Mouse (Mus musculus) CH12.LX (cell line): Measurements from ENCODE around the gene Hao2. TPM values are rescaled to one million over a fixed set of nuclear protein-coding genes. Genes with fewer than 3 reads are reported as not detected.

Experiments used
- DNase-seq: peaks from one replicate; pipeline ENCODE4 v3.0.0-alpha.2; 2013; ENCODE audit errors: extremely low read depth
- H3K27ac ChIP-seq: 2 replicates; pipeline ENCODE4 v1.5.1; 2012; ENCODE audit warnings: low read depth, mild to moderate bottlenecking, control low read depth, moderate library complexity; ENCODE audit not compliant: insufficient read depth
- H3K27me3 ChIP-seq: replicated peaks from 2 replicates; pipeline ENCODE3; 2012; ENCODE audit warnings: inconsistent platforms
- H3K36me3 ChIP-seq, 2 experiments: replicated peaks in 1 of 2; 2 replicates each; pipeline versions ENCODE3 to v1.6.1; 2012; ENCODE audit warnings: inconsistent platforms in 1 of 2, low read length in 1 of 2, mild to moderate bottlenecking in 1 of 2, mixed read lengths in 1 of 2, moderate library complexity in 1 of 2; ENCODE audit not compliant: control insufficient read depth in 1 of 2, insufficient read depth in 1 of 2
- H3K4me1 ChIP-seq, 2 experiments: 2 replicates each; pipeline ENCODE4 v1.6.1; 2012; ENCODE audit warnings: inconsistent platforms in 1 of 2, moderate library complexity in 1 of 2; ENCODE audit not compliant: insufficient read depth in 2 of 2, control insufficient read depth in 1 of 2
- H3K4me2 ChIP-seq: 2 replicates; pipeline ENCODE4 v1.6.1; 2012; ENCODE audit warnings: low read depth, mild to moderate bottlenecking, control low read depth; ENCODE audit not compliant: poor library complexity, insufficient read depth, severe bottlenecking
- H3K4me3 ChIP-seq, 3 experiments: fragments of 150-350 bp in 1 of 3; sonication (generic) in 1 of 3; replicated peaks in 1 of 3; 2 replicates each; pipeline versions ENCODE3 to v1.5.1; 2011 to 2012; ENCODE audit warnings: low read depth in 2 of 3, low read length in 2 of 3, mild to moderate bottlenecking in 2 of 3, moderate library complexity in 2 of 3, control low read depth in 1 of 3, improper control_type of control experiment in 1 of 3, inconsistent platforms in 1 of 3, mixed read lengths in 1 of 3; ENCODE audit not compliant: poor library complexity in 1 of 3
- H3K79me2 ChIP-seq: replicated peaks from 2 replicates; pipeline ENCODE4 v1.6.1; 2012; ENCODE audit warnings: mild to moderate bottlenecking, moderate library complexity; ENCODE audit not compliant: control insufficient read depth, poor library complexity, insufficient read depth, severe bottlenecking; ENCODE audit errors: extremely low read depth
- H3K9ac ChIP-seq: 2 replicates; pipeline ENCODE4 v1.6.1; 2012; ENCODE audit warnings: low read depth, mild to moderate bottlenecking, control low read depth, moderate library complexity; ENCODE audit not compliant: insufficient read depth
- H3K9me3 ChIP-seq: replicated peaks from 2 replicates; pipeline ENCODE3; 2012; ENCODE audit warnings: low read length, inconsistent platforms, mixed read lengths
- BHLHE40 ChIP-seq: IDR thresholded peaks from 2 replicates; pipeline ENCODE4 v1.6.1; 2011; ENCODE audit warnings: mild to moderate bottlenecking, low read depth, low read length, improper control_type of control experiment
- CHD2 ChIP-seq: IDR thresholded peaks from 2 replicates; pipeline ENCODE4 v1.6.1; 2011; ENCODE audit warnings: low read length, improper control_type of control experiment
- CTCF ChIP-seq, 2 experiments: IDR thresholded peaks in 1 of 2; conservative IDR thresholded peaks in 1 of 2; 2 replicates each; pipeline ENCODE4 v1.5.1; 2011 to 2012; ENCODE audit warnings: low read depth in 2 of 2, low read length in 2 of 2, improper control_type of control experiment in 1 of 2, inconsistent platforms in 1 of 2, mild to moderate bottlenecking in 1 of 2, moderate library complexity in 1 of 2
- E2F4 ChIP-seq: IDR thresholded peaks from 2 replicates; pipeline ENCODE4 v1.6.1; 2011; ENCODE audit warnings: low read depth, low read length, improper control_type of control experiment; ENCODE audit not compliant: insufficient replicate concordance
- ELF1 ChIP-seq: IDR thresholded peaks from 2 replicates; pipeline ENCODE4 v1.6.1; 2014; ENCODE audit warnings: low read depth, mild to moderate bottlenecking, inconsistent platforms, low read length, improper control_type of control experiment
- EP300 ChIP-seq: IDR thresholded peaks from 2 replicates; pipeline ENCODE4 v1.6.1; 2011; ENCODE audit warnings: low read length, improper control_type of control experiment
- ETS1 ChIP-seq: conservative IDR thresholded peaks from 2 replicates; pipeline ENCODE4 v1.6.1; 2012; ENCODE audit warnings: low read depth, mild to moderate bottlenecking, inconsistent platforms, low read length, improper control_type of control experiment, moderate library complexity
- GABPA ChIP-seq: IDR thresholded peaks from 2 replicates; pipeline ENCODE4 v1.6.1; 2012; ENCODE audit warnings: low read depth, low read length, improper control_type of control experiment, inconsistent platforms; ENCODE audit not compliant: insufficient replicate concordance
- HCFC1 ChIP-seq: IDR thresholded peaks from 2 replicates; pipeline ENCODE4 v1.6.1; 2012; ENCODE audit warnings: low read depth, mild to moderate bottlenecking, inconsistent platforms, low read length, improper control_type of control experiment
- IRF4 ChIP-seq: IDR thresholded peaks from 2 replicates; pipeline ENCODE4 v1.6.1; 2014; ENCODE audit warnings: low read depth, mild to moderate bottlenecking, inconsistent platforms, low read length, improper control_type of control experiment
- JUN ChIP-seq: IDR thresholded peaks from 2 replicates; pipeline ENCODE4 v1.6.1; 2011; ENCODE audit warnings: low read depth, mild to moderate bottlenecking, low read length, improper control_type of control experiment, moderate library complexity; ENCODE audit not compliant: insufficient read depth
- KAT2A ChIP-seq: IDR thresholded peaks from 2 replicates; pipeline ENCODE4 v1.6.1; 2012; ENCODE audit warnings: low read length, improper control_type of control experiment, inconsistent platforms; ENCODE audit not compliant: insufficient replicate concordance
- MAFK ChIP-seq: IDR thresholded peaks from 2 replicates; pipeline ENCODE4 v1.6.1; 2011; ENCODE audit warnings: low read length, improper control_type of control experiment; ENCODE audit not compliant: insufficient replicate concordance
- MAX ChIP-seq: IDR thresholded peaks from 2 replicates; pipeline ENCODE4 v1.6.1; 2011; ENCODE audit warnings: low read length, improper control_type of control experiment
- MAZ ChIP-seq: IDR thresholded peaks from 2 replicates; pipeline ENCODE4 v1.6.1; 2012; ENCODE audit warnings: low read depth, mild to moderate bottlenecking, inconsistent platforms, low read length, improper control_type of control experiment, moderate library complexity
- MXI1 ChIP-seq: IDR thresholded peaks from 2 replicates; pipeline ENCODE4 v1.6.1; 2011; ENCODE audit warnings: mild to moderate bottlenecking, low read depth, low read length, improper control_type of control experiment
- NRF1 ChIP-seq: IDR thresholded peaks from 2 replicates; pipeline ENCODE4 v1.6.1; 2014; ENCODE audit warnings: low read depth, mild to moderate bottlenecking, inconsistent platforms, low read length, improper control_type of control experiment, moderate library complexity
- POLR2A ChIP-seq: IDR thresholded peaks from 2 replicates; pipeline ENCODE4 v1.6.1; 2011; ENCODE audit warnings: low read depth, mild to moderate bottlenecking, improper control_type of control experiment, low read length
- RAD21 ChIP-seq: IDR thresholded peaks from 2 replicates; pipeline ENCODE4 v1.6.1; 2011; ENCODE audit warnings: low read depth, mild to moderate bottlenecking, low read length, improper control_type of control experiment, moderate library complexity
- SIN3A ChIP-seq: IDR thresholded peaks from 2 replicates; pipeline ENCODE4 v1.6.1; 2012; ENCODE audit warnings: low read length, improper control_type of control experiment, inconsistent platforms
- SMC3 ChIP-seq: IDR thresholded peaks from 2 replicates; pipeline ENCODE4 v1.6.1; 2011; ENCODE audit warnings: low read depth, low read length, improper control_type of control experiment
- TBP ChIP-seq: conservative IDR thresholded peaks from 2 replicates; pipeline ENCODE4 v1.6.1; 2011; ENCODE audit warnings: low read depth, low read length, improper control_type of control experiment
- USF1 ChIP-seq: IDR thresholded peaks from 2 replicates; pipeline ENCODE4 v1.6.1; 2014; ENCODE audit warnings: low read depth, mild to moderate bottlenecking, inconsistent platforms, low read length, improper control_type of control experiment
- USF2 ChIP-seq: conservative IDR thresholded peaks from 2 replicates; pipeline ENCODE4 v1.6.1; 2011; ENCODE audit warnings: low read depth, low read length, improper control_type of control experiment
- ZC3H11A ChIP-seq: IDR thresholded peaks from 2 replicates; pipeline ENCODE4 v1.6.1; 2012; ENCODE audit warnings: low read depth, mild to moderate bottlenecking, inconsistent platforms, low read length, improper control_type of control experiment
- ZMIZ1 ChIP-seq: IDR thresholded peaks from 2 replicates; pipeline ENCODE4 v1.6.1; 2012; ENCODE audit warnings: low read depth, mild to moderate bottlenecking, inconsistent platforms, low read length, improper control_type of control experiment
- ZNF384 ChIP-seq: IDR thresholded peaks from 2 replicates; pipeline ENCODE4 v1.6.1; 2012; ENCODE audit warnings: low read depth, low read length, improper control_type of control experiment, inconsistent platforms
- dilution Hi-C: fragments of 300-500 bp; cut with MboI; formaldehyde crosslinking; loops from 2 replicates; pipeline ENCODE4 v1.14.3; 2020; ENCODE audit warnings: low sequenced_read_pairs; ENCODE audit not compliant: extremely low pct_unique_long_range_greater_than_20kb, extremely low pct_ligation_motif_present
- in situ Hi-C: fragments of 300-500 bp; cut with MboI; formaldehyde crosslinking; loops from 3 replicates; pipeline ENCODE4 v1.14.3; 2019; ENCODE audit warnings: low sequenced_read_pairs, low pct_ligation_motif_present, low pct_unique_long_range_greater_than_20kb, mixed read lengths
- polyA plus RNA-seq: library from polyadenylated mRNA; unstranded; fragments of >175 nt; gene quantifications from 2 replicates; pipeline ENCODE4 v1.2.1, GENCODE M21; 2012; ENCODE audit warnings: low read depth; ENCODE audit not compliant: insufficient read length
- total RNA-seq, 2 experiments: library from RNA; depleted of rRNA; stranded (reverse); fragments of 300-350 nt in 1 of 2; fragments of >200 nt in 1 of 2; gene quantifications; 2 replicates each; pipeline ENCODE4 v1.2.3; 2012 to 2014

The Hao2 gene
- total and polyA plus RNA-seq, 3 experiments = not detected

- Histone ChIP-seq H3K4me1 (no peaks in the 10 kb centered on the region), H3K36me3 (no peaks in the 10 kb centered on the region), H3K79me2 (no peaks in the 10 kb centered on the region), H3K4me2 (no peak overlapping the region), H3K4me3 (no peak overlapping the region), H3K27ac (no peak overlapping the region), H3K9me3 (no peaks in the 10 kb centered on the region), H3K27me3 (no peaks in the 10 kb centered on the region), H3K9ac (no peak overlapping the region)
- peak; percentile 63 for DNase-seq
- in situ Hi-C loops = no loop called here
- dilution Hi-C loops = no loop called here
- TF ChIP-seq IRF4 = no peak
- no peak for TF ChIP-seq SIN3A
- no peak for TF ChIP-seq JUN
- no peak for TF ChIP-seq HCFC1
- 0 out of 2 replicates have a peak, but pooled peaks have one; percentile 11 for TF ChIP-seq ELF1
- TF ChIP-seq ZNF384 = no peak
- TF ChIP-seq BHLHE40 = no peak
- TF ChIP-seq MXI1 = no peak
- TF ChIP-seq GABPA = no peak
- peak; percentile 53 to 79; a peak in 3 of 4 replicates for TF ChIP-seq CTCF (conservative IDR thresholded peaks at IDR 0.05 in 1 of 2, IDR thresholded peaks at IDR 0.05 in 1 of 2; ENCODE audit: low read depth in 2 of 2, low read length in 2 of 2)
- no peak for TF ChIP-seq USF2
- TF ChIP-seq EP300 = no peak
- no peak for TF ChIP-seq NRF1
- TF ChIP-seq ZC3H11A = 0 out of 2 replicates have a peak, but pooled peaks have one; percentile 3
- peak; percentile 76 for TF ChIP-seq SMC3
- peak; percentile 73 for TF ChIP-seq RAD21
- TF ChIP-seq E2F4 = no peak
- no peak for TF ChIP-seq USF1
- no peak for TF ChIP-seq MAX
- TF ChIP-seq ETS1 = no peak
- no peak for TF ChIP-seq KAT2A
- no peak for TF ChIP-seq POLR2A
- TF ChIP-seq MAFK = no peak
- TF ChIP-seq ZMIZ1 = no peak
- no peak for TF ChIP-seq CHD2
- no peak for TF ChIP-seq MAZ
- no peak for TF ChIP-seq TBP
Observed at GRCm38 (mm10) chr3:98915659-98916058, 22.6 kb upstream of the Hao2 start.
